Mouse (Mus musculus): ENCODE results near the gene Gm11236.
"Not testable (repeated sequence)": the region's sequence is repeated elsewhere in the genome, so short reads cannot be mapped to it uniquely, and the experiment has no call there.

Gm11236 gene

GRCm38 (mm10) chr4:73637821-73638220 lies at the start of gene Gm11236:
Gm11236 (plus strand) TSS chr4:73638121.
- in situ Hi-C loops (cut with MboI, MseI) = not testable (repeated sequence)

DNA sequence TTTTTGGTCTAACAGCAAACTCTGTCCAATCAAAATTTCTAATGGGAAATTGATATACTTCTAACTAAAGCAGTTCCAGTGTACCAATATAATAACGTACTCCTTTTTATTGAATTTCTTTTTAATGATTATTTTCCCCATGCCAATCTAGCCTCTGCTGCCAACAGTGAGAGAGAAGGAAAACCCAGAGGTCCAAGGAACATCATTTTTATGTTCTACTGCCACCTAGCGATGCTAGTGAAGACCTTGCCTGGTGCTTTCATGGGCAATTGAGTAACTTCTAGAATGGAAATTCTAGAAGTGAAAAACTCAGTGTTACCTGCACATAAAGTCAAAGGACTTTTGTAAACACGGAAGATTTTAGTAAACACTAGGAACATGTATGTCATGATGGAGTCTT lies 38.7 kb upstream of the Gm11236 start:
- in situ Hi-C loops (cut with MboI, MseI) = no loop called here

DNA sequence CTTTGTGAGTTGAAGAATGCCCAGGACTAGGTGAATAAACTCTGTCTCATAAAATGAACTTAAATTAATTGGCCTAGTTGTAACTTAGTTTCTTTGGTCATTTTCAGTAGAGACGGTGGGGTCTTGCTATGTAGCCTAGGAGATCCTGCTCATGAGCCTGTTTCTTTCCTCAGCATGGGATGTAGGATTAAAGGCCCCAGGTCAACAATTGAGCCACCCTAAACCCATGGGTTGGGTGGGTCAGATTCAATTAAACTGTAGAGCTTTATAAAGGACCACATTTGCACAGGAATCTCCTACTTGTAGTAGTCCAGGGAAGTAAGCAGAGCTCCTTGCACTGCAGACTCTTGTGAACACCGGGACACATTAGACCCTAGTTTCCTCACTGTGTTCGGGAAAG lies 30.3 kb upstream of the Gm11236 start, which contains the start of gene Gm11238:
TSS of gene Gm11238 (plus strand) at position 301 of the 400 bp plus-strand sequence.
- in situ Hi-C loops (cut with MboI, MseI) = not testable (repeated sequence)

DNA sequence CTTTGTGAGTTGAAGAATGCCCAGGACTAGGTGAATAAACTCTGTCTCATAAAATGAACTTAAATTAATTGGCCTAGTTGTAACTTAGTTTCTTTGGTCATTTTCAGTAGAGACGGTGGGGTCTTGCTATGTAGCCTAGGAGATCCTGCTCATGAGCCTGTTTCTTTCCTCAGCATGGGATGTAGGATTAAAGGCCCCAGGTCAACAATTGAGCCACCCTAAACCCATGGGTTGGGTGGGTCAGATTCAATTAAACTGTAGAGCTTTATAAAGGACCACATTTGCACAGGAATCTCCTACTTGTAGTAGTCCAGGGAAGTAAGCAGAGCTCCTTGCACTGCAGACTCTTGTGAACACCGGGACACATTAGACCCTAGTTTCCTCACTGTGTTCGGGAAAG lies 15.2 kb upstream of the Gm11236 start, which contains the start of gene Gm11237:
TSS of gene Gm11237 (plus strand) at position 301 of the 400 bp plus-strand sequence.
- in situ Hi-C loops (cut with MboI, MseI) = not testable (repeated sequence)

GRCm38 (mm10) chr4:73661864-73662263 lies 23.9 kb downstream of the Gm11236 start:
- in situ Hi-C loops (cut with MboI, MseI) = not testable (repeated sequence)

- in situ Hi-C loops (cut with MboI, MseI) = not testable (repeated sequence)
Observed at GRCm38 (mm10) chr4:73668054-73668453, 30.1 kb downstream of the Gm11236 start, which contains the start of gene Gm11239. Gm11239 (plus strand) TSS chr4:73668354.

GRCm38 (mm10) chr4:73683216-73683615 lies 45.3 kb downstream of the Gm11236 start, which contains the start of gene Gm428:
Gm428 (plus strand) TSS chr4:73683516.
- in situ Hi-C loops (cut with MboI, MseI) = not testable (repeated sequence)
